Mouse (Mus musculus) 3134 (cell line): Measurements from ENCODE around the gene Cp.
"Not testable (repeated sequence)": the region's sequence is repeated elsewhere in the genome, so short reads cannot be mapped to it uniquely, and the experiment has no call there.

Experiments used
- DNase-seq: peaks from one replicate; pipeline ENCODE4 v3.0.0-alpha.2; 2011; ENCODE audit warnings: low spot score; ENCODE audit not compliant: insufficient read length; ENCODE audit errors: extremely low read depth

Cp gene

DNA sequence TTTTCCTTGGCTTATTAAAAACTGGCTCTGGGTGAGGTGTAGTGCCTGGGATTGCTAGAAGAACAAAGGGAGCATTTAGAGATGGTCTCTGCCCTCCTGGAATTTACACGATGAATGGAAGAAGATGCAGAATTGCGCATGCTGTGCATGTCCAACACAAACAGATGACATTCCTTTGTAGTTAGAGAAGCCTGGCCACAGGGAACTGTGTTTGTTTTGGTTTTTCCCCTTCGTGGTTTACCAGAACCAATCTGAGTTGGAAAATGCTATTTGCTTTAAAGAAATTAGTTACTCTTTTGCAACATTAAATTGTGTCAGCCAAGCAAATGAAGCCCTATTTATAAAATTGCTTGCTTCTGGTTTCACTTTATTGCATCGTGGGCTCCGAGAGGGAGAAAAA, at the start of gene Cp:
Gene Cp (plus strand): TSS at position 170 of the 400 bp plus-strand sequence.
- peak; percentile 80 for DNase-seq

DNA sequence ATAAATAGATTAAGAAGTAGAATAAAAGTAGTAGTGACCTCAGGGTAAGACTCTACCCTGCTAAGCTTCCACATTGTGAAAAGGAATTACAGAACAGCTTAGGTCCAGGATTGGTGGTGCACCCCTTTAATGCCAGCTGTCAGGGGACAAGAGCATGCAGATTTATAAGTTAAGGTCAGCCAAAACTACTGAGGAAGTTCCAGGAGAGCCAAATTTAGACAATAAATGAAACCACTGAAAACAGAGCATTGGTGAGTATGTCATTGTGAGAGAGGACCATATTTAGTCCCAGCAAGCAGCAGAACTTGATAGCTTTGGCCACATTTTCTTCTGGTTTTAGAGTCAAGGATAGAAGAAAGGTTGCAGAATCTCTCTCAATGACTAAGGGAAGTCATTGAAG, 8.3 kb upstream of the Cp start:
- no peak for DNase-seq

DNA sequence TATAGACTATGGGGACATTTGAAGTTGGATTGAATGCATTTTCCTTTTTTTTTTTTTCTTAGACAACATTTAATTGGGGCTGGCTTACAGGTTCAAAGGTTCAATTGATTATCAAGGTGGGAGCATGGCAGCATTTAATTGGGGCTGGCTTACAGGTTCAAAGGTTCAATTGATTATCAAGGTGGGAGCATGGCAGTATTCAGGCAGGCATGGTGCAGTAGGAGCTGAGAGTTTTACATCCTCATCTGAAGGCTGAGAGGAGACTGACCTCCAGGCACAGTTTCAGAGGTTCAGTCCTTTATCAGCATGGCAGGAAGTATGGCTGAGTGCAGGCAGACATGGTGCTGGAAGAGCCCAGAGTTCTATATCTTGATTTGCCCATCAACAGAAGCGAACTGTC, 7.5 kb upstream of the Cp start:
- DNase-seq, result not testable (repeated sequence)

GRCm38 (mm10) chr3:19953425-19953824, 3.4 kb upstream of the Cp start:
- no peak for DNase-seq

GRCm38 (mm10) chr3:19953865-19954264, 3.0 kb upstream of the Cp start:
- DNase-seq, result peak; percentile 84

- DNase-seq, result peak; percentile 29
Measured at GRCm38 (mm10) chr3:19958031-19958430, 1.2 kb downstream of the Cp start.

DNA sequence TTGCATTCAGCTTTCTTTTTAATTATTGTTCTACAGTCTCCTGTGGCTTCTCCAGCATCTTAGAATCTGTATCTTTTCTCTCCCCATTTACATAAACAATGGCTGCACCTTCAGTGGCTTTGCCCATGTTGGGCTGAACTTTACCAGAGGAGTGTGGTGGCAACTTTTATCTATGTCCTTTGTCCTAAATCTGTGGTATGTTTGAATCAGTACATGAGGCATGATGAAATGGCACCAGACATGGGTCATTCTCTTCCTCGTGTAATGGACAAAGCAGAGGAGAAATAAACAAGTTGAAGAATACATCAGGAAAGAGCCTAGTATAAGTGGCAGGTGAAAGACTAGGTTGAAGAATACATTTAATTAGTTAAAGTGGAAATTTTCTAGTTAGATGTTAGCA, 2.1 kb downstream of the Cp start:
- peak; percentile 25 for DNase-seq

DNA sequence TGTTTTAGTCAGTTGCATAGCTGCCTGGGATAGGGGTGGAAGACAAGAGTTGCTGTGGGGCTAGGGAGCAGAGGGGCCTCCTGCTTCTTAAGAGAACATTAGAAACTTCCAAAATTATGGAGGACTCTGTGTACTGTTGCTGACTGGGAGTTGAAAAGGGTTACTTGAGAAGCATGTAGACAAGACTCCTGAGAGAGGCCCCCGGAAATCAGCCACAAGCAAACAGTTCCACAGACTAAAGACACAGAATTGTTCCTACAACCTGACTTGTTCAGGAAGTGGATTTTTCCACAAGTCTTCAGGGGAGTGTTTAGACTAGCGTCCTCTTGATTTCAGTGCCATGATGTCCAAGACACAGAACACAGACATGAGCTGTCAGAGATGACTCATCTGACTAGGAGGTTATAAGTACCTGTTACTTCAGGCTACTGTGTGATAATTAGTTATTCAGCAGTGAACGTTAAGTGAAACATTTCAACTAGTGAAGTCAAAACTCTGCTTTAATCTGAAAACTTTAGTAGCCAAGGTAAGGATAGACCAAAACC, 3.8 kb downstream of the Cp start:
- DNase-seq, result peak; percentile 57

DNA sequence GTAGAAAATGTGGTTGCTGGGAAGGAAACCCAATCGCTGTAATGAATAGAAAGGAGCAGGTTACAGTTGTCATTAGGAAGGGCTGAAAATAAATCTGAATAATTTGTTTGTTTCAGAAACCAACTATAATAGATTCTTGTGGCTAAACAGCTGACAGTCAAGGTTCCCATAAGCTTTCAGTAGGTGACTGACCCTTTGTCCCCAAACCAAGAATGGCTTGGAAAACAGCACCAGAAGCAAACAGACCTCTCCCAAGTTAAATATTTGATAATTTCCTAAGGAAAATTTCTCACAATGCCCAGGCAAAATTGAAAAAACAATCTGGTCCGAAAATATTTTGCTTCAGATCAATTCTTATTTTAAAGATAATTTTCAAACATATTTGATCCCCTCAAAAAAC, 4.5 kb downstream of the Cp start:
- no peak for DNase-seq

- DNase-seq, result no peak
Measured at GRCm38 (mm10) chr3:19962769-19963513, 6.1 kb downstream of the Cp start.

GRCm38 (mm10) chr3:19964625-19965188, 7.9 kb downstream of the Cp start:
- no peak for DNase-seq

GRCm38 (mm10) chr3:19965239-19965638, 8.4 kb downstream of the Cp start:
- no peak for DNase-seq

DNA sequence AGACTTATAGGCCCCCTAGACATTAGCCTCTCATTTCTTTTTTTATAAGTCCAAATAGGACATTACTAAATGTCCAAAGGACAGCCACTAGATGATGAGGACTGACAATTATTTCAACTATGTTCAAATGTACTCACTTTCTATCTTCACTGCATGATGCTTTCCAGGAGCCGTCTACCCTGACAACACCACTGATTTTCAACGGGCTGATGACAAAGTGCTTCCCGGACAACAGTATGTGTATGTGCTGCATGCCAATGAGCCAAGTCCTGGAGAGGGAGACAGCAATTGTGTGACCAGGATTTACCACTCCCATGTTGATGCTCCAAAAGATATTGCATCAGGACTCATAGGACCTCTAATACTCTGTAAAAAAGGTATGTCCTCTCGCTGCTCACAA, 9.2 kb downstream of the Cp start:
- no peak for DNase-seq

DNA sequence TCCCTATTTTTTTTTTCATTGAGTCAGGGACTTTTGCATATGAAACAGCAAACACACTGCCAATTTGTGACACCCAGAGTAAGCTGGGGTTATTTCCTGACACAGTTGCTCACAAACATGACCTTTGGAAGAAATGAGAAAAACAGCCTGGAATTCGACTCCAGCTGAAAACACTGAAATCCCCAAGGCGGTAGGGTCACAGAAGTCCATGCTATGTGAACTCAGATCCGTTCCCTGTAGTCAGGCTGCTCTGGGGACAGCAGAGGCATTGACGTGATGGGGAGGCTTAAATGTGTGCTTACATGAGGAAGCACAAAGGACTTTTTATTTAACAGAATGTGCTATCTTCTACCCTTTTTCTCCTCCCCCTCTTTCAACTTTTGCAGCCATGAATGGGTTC, 21.6 kb downstream of the Cp start:
- DNase-seq, result no peak

- DNase-seq, result no peak
Measured at GRCm38 (mm10) chr3:19981156-19981555, 24.3 kb downstream of the Cp start.

DNA sequence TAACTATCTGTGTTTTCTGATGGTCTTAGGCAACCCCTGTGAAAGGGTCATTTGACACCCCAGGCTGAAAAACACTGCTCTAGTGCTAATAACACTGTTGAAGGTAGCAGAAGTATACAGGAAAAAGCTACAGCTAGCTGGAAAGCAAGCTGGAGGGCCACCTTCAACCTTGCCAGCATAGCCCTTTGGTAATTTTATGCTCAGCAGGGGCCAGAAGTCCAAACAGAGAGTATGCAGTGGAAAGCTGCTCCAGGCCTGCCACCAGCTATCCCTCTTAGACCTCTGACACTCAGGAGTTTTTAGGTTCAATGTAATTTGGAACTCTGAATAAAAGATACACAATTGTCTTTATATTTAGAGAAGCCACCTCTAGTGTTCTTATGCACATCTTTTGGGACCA, 26.0 kb downstream of the Cp start:
- no peak for DNase-seq

- DNase-seq, result no peak
Measured at GRCm38 (mm10) chr3:19986123-19986522, 29.3 kb downstream of the Cp start.

- no peak for DNase-seq
Measured at GRCm38 (mm10) chr3:19990031-19990430, 33.2 kb downstream of the Cp start.

GRCm38 (mm10) chr3:19992388-19992787, 35.5 kb downstream of the Cp start:
- no peak for DNase-seq

- no peak for DNase-seq
Measured at GRCm38 (mm10) chr3:19999551-19999950, 42.7 kb downstream of the Cp start.

DNA sequence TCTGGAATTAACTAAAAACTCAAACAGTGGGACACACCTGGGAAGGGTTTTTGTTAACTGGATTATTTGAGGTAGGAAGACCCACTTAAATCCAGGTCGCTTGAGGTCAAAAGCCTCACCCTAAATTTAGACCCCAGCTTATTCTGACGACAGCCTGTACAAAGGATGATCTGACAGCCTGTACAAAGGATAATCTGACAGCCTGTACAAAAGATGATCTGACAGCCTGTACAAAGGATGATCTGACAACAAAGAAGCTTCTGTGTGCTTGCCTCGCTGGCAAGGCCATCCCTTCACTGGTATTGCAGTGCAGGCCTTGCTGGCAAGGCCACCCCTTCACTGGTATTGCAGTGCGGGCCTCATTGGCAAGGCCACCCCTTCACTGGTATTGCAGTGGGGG, 44.0 kb downstream of the Cp start:
- no peak for DNase-seq

DNA sequence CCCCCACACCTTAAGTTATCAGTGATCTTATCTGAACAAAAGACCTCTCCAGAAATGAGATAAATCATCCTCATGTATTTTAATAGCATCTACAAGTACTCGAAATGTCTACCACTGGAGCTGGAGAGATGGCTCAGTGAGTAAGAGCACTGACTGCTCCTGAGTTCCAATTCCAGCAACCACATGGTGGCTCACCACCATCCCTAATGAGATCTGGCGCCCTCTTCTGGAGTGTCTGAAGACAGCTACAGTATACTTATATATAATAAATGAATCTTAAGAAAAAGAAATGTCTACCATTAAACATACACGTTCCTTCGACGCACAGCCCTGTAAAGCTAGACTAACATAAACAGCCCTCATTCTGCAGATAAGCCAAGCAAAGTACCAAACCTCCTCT, 45.9 kb downstream of the Cp start:
- DNase-seq, result peak; percentile 42
